Mouse (Mus musculus): ENCODE measurements at regions not wholly inside any gene's neighbourhood (a gene's known extent, or its start where the extent isn't known, plus 50 kb on each side); places are given as distances from the start of the nearest gene placed in this dataset.

GRCm38 (mm10) chr12:27283964-27284363 is 58.4 kb downstream of the Sox11 start:
- intact Hi-C loops (cut with DNase I) = no loop called here
- no peak for DNase-seq (ENCODE audit: low spot score)

GRCm38 (mm10) chr12:27261965-27262364 is 80.4 kb downstream of the Sox11 start:
- intact Hi-C loops (cut with DNase I) = no loop called here
- no peak for DNase-seq (ENCODE audit: low spot score)

DNA sequence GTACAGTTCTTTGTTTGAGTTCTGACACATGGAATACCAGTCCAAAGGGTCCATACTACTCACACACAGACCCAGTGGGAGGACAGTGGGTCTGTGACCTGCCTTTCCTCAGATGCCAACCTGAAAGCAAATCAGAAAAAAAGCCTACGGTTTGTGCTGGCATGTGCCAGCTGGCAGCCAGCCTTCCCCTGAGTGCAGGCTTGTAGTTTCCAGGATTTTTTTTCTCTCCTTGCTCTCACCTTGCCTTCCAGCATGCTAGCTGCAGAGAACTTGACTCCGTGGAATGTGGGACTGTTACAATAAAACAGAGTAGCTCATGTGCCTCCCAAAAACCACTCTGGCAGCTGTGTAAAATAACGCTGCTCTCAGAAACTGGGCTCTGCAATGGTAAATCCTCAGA is 88.2 kb downstream of the Sox11 start:
- DNase-seq (ENCODE audit: low spot score) = no peak

DNA sequence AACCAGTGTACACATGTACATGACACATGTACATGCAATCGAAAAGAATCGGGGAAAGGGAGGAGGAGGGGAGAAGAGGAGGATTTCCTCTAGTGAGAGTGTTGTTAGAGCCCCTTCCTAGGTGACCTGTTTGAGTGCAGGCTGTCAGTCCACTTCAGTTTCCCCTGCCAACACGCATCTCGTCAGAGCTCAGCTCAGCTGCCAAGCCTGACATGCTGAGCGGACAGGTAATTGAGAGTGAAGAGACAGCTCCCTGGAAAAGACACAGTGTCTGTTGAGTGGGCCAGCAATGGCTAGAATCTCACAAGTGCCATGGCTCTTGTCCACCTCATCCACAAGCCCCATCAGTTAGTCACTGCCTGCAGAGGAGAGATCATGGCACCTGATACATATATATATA is 90.9 kb downstream of the Sox11 start:
- no peak for DNase-seq (ENCODE audit: low spot score)
- intact Hi-C loops (cut with DNase I) = no loop called here

More for the DNA sequence above, 88.2 kb downstream of the Sox11 start:
- intact Hi-C loops (cut with DNase I) = no loop called here

DNA sequence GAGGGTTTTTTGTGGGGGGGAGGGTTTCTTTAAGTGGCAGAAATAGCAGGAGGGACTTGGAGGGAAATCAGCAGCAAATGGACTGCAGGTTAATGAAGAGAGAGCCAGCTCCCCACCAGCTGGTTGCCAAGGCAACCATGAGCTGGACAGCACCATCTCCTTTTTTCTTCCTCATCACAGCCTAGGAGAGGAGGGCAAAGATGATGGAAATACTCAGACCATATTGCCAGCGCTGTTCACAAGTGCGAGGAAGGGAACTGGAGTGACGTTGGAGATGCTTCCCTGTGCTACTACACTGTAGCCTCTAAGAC is 93.9 kb downstream of the Sox11 start:
- no peak for DNase-seq (ENCODE audit: low spot score)
- intact Hi-C loops (cut with DNase I) = no loop called here

DNA sequence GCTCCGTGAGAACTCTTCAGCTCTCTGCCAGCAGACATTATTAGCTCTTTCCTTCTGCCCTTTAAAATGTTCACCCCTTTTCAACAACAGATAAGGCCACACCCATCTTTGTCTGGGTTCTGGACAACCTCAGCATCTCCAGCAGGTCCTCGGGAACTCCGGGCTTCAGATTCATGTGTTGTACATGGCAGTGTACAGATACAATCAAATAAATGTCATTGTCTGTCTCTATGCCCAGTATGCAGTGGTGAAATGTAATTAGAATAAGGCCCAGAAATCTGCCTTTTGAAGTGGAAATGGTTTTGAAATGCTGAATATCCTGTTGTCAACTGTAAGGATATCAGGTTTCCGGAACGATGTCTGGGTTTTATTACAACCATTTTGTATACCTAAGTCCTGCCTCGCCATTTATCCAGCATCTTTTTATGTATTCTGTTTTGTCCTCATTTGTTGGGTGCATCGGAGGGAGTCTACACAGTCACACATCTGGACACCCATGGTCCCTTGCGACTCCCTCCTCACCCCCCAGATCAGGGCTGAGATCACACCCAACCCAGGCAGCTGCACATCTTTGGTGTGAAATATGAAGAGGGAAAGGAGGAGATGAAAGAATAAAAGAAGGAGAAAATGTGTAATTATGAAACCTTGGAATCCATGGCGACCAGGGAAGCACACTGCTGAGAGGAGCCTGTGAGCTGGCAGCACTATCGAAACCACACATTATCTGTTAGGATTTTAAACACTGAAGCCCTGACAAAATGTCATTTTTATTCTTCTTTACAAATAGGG is 94.4 kb downstream of the Sox11 start:
- intact Hi-C loops (cut with DNase I) = no loop called here
- no peak for DNase-seq (ENCODE audit: low spot score)

- intact Hi-C loops (cut with DNase I) = no loop called here
- DNase-seq (ENCODE audit: low spot score) = no peak
Observed at GRCm38 (mm10) chr12:27235748-27236147, 106.6 kb downstream of the Sox11 start.

- intact Hi-C loops (cut with DNase I) = no loop called here
- DNase-seq (ENCODE audit: low spot score) = no peak
Observed at GRCm38 (mm10) chr12:27221541-27221940, 120.8 kb downstream of the Sox11 start.

GRCm38 (mm10) chr12:27201191-27201590 is 141.2 kb downstream of the Sox11 start:
- no peak for DNase-seq (ENCODE audit: low spot score)
- intact Hi-C loops (cut with DNase I) = no loop called here

DNA sequence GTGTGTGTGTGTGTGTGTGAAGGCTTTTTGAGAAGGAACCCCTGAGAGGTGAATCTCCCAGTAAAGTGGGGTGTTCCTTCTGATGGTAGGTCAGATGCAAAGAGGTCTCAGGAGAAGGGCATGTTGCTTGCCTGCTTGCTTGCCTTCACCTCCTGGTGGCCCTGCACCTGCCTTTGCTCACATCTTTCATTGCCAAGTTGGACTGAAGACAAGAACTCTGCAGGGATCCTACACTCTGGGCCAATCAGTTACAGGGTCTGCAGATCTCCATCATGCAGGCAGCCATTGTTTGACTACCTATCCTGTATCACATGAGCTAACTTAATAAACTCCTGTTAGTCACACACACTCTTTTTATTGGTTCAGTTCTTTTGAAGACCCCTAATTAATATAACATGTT is 148.4 kb downstream of the Sox11 start:
- no peak for DNase-seq (ENCODE audit: low spot score)
- intact Hi-C loops (cut with DNase I) = no loop called here

DNA sequence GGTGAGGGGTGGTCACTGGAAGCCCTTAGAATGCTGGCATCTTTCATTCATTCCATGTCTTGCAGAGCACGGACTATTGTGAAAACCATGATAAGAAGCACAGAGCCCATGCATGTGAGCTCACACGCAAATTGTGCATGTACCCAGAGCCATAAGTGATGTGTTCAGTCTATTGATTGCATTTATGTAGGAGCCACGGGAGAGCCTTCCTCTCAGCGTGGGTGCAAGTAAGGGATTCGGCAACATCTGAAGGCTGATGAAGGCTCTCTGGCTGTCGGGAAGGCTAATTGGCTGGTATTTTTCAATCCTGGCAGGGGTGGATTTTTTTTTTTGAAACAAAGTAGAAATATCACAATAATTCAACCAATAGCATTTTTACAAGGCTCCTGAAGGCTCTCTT is 150.5 kb downstream of the Sox11 start:
- intact Hi-C loops (cut with DNase I) = no loop called here
- DNase-seq (ENCODE audit: low spot score) = no peak

DNA sequence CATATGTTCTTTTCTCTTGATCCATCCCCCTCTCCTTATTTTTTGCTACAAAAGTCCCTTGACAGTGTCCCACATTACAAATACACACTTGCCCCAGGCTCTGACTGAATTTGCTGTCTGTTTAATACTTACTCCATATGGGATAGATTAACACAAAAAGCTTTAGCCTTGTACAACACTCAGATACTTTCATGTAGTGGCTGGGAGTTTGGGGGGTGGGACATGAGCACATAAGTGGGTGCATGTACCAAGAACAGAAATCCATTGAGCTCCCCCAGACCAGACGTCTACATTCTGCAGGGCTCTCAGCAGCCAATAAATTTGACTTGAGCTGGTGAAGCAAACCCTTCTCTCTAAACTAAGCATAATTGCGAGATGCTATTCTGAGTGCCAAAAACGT is 154.9 kb downstream of the Sox11 start:
- DNase-seq (ENCODE audit: low spot score) = no peak
- intact Hi-C loops (cut with DNase I) = no loop called here

GRCm38 (mm10) chr12:27182397-27183375 is 159.7 kb downstream of the Sox11 start:
- DNase-seq (ENCODE audit: low spot score) = peak; percentile 2
- intact Hi-C loops (cut with DNase I) = no loop called here

DNA sequence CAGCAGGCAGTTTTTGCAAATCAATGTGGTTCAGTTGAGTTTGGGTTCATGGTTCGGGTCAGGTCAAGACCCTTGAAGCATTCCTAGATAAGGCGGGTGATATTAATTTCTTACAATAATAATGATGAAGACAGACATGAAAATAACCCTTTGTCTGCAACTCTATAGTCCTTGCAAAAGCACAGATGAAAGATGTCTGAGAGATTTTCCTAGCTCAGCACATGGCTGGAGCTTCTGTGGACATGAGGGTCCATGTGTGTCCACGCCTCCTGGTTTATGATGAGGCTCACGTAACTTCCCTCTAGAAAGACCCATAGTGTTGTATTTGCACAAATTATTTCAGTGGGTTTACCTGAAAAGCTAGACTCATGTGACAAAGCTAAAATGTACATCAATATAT is 168.8 kb downstream of the Sox11 start:
- intact Hi-C loops (cut with DNase I) = no loop called here
- no peak for DNase-seq (ENCODE audit: low spot score)

- intact Hi-C loops (cut with DNase I) = no loop called here
- no peak for DNase-seq (ENCODE audit: low spot score)
Observed at GRCm38 (mm10) chr12:27173151-27173550, 169.2 kb downstream of the Sox11 start.

- no peak for DNase-seq (ENCODE audit: low spot score)
- intact Hi-C loops (cut with DNase I) = no loop called here
Observed at GRCm38 (mm10) chr12:27171595-27171994, 170.8 kb downstream of the Sox11 start.

GRCm38 (mm10) chr12:27164920-27165504 is 177.4 kb downstream of the Sox11 start:
- no peak for DNase-seq (ENCODE audit: low spot score)
- intact Hi-C loops (cut with DNase I) = no loop called here

- intact Hi-C loops (cut with DNase I) = no loop called here
- DNase-seq (ENCODE audit: low spot score) = no peak
Observed at GRCm38 (mm10) chr12:27160063-27160686, 182.2 kb downstream of the Sox11 start.

DNA sequence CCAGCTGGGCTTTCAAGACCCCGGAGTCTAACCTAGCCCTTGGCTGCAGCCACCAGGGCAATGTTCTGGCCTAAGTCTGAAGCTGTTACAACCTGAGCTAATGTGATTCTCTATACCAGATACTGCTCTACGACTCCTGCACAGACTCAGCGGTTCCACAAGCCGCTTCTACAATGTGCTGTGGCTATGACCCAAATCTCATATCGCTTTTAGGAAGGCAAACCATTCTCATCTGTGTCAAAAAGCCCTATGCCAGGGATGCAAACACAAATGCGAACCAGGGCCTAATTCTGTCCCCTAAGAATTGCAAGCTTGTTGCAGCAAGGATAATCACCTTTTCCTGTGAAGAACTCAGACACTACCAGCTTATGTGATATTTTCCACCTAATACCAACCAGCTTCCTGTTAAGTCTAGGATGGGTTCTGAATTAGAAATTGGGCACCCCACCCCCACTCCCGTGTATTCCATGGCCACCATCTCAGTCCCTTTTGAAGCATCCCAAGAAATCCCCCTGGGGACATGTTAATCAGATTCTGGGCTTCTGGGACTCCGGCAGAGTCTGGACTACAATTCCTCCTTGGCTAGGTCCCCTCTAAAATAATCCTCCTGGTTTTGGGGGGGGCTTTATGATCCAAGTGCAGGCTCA is 182.8 kb downstream of the Sox11 start:
- DNase-seq (ENCODE audit: low spot score) = no peak
- intact Hi-C loops (cut with DNase I) = no loop called here
